Mouse (Mus musculus) heart, adult 2 months (tissue): ENCODE data around the gene Phc3. TPM values are rescaled to one million over a fixed set of nuclear protein-coding genes. Genes with fewer than 3 reads are reported as not detected.

Source experiments
- DNase-seq, 2 experiments: peaks; one replicate each; pipeline ENCODE4 v3.0.0; 2021
- H3K27ac ChIP-seq: fragments of 200-600 bp; 2 replicates; pipeline ENCODE4 v1.8.1; 2022
- H3K27me3 ChIP-seq: fragments of 200-500 bp; 2 replicates; pipeline ENCODE4 v1.6.1; 2012; ENCODE audit warnings: mild to moderate bottlenecking, low read length, inconsistent platforms, mixed read lengths; ENCODE audit not compliant: control insufficient read depth, insufficient read depth
- H3K36me3 ChIP-seq: fragments of 200-500 bp; 2 replicates; pipeline ENCODE4 v1.6.1; 2012; ENCODE audit warnings: low read length, inconsistent platforms; ENCODE audit not compliant: control insufficient read depth, insufficient read depth
- H3K4me1 ChIP-seq: fragments of 200-500 bp; 2 replicates; pipeline ENCODE4 v1.6.1; 2011; ENCODE audit warnings: low read length; ENCODE audit not compliant: control insufficient read depth, insufficient read depth
- H3K4me3 ChIP-seq: fragments of 200-600 bp; 2 replicates; pipeline ENCODE4 v1.8.1; 2022
- H3K79me2 ChIP-seq: fragments of 200-500 bp; replicated peaks from 2 replicates; pipeline ENCODE4 v1.6.1; 2012; ENCODE audit warnings: mild to moderate bottlenecking, inconsistent platforms, low read length, moderate library complexity, mixed read lengths; ENCODE audit not compliant: control insufficient read depth, insufficient read depth
- H3K9ac ChIP-seq: fragments of 200-500 bp; 2 replicates; pipeline ENCODE4 v1.6.1; 2012; ENCODE audit warnings: low read depth, mild to moderate bottlenecking, control low read depth, inconsistent platforms, low read length, mixed read lengths
- CTCF ChIP-seq: fragments of 200-600 bp; IDR thresholded peaks from 2 replicates; pipeline ENCODE4 v1.8.1; 2022; ENCODE audit warnings: antibody characterized with exemption, mild to moderate bottlenecking, moderate library complexity
- EP300 ChIP-seq: fragments of 200-500 bp; IDR thresholded peaks from 2 replicates; pipeline ENCODE4 v1.6.1; 2011; ENCODE audit warnings: low read depth, low read length, control low read depth; ENCODE audit not compliant: insufficient read depth
- POLR2A ChIP-seq: fragments of 200-500 bp; IDR thresholded peaks from 2 replicates; pipeline ENCODE4 v1.6.1; 2011; ENCODE audit warnings: mild to moderate bottlenecking, low read depth, low read length, control low read depth; ENCODE audit not compliant: insufficient read depth
- WGBS: fragments of 180-500 bp; shearing (Covaris S2); methylation state at CpG from one replicate; pipeline ENCODE4 v1.1.7; 2018; 5-methylcytosine and 5-hydroxymethylcytosine counted together
- intact Hi-C: fragments of 180-260 bp; cut with DNase I; formaldehyde crosslinking; loops from one replicate; pipeline ENCODE4 v1.15.1; 2025
- polyA plus RNA-seq: library from polyadenylated mRNA; depleted of rRNA; stranded (reverse); fragments of >200 nt; gene quantifications from 2 replicates; pipeline ENCODE4 v1.2.3, GENCODE M21; 2012
- total RNA-seq, 2 experiments: library from RNA; stranded (reverse); gene quantifications; 2 replicates each; pipeline ENCODE4 v1.2.3; 2021

Phc3 gene
- total and polyA plus RNA-seq, 3 experiments: 13.4 to 17.0 (median 14.8) TPM

DNA sequence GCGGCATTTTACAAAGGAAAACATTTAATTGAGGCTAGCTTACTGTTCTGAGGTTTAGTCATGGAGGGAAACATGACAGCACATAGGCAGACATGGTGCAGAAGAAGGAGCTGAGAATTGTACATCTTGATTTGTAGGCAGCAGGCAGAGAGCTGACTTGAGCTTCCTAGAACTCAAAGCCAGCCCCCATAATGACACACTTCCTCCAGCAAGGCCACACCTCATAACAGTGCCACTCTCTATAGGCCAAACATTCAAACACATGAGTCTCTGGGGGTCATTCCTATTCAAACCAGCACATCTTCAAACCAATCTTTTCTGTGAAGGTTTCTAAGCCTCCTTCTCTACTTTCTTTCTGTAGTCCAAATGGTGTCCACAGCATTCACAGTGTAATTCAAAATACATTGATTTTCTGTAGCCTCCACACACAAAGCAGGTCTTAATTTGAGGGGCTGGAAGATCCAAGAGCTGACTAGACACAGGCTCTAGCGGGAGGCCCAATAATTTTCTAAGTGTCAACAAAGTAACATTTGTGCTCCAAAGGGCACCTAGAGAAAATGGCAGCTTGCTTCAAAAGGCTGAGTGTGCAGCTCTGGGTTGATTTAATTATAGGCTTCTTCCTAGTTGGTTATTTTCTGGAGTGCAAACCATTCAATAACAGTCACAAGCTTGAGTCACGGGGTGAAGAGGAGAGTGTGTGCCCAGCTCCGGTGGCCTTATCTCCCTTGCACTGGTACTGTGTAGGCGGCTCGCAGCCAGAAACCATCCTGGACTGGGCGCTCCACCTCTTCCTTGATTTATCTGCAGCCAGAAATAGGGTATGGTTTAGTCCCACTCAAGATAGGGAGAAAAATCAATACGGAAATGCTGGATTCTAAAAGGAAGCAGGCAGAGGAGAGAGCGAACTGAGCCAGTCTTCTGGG lies 18.4 kb upstream of the Phc3 start:
- H3K27me3 ChIP-seq: no peaks in the 10 kb centered on the region
- TF ChIP-seq EP300: 0 out of 2 replicates have a peak, but pooled peaks have one; percentile 51
- no peak for TF ChIP-seq POLR2A
- DNase-seq: peak; percentile 37 to 70
- H3K9ac ChIP-seq: no peak overlapping the region
- H3K4me1 ChIP-seq: peaks cover 2% of the 10 kb centered on the region
- H3K4me3 ChIP-seq: no peak overlapping the region
- peak overlapping the region; percentile 67 for H3K27ac ChIP-seq
- intact Hi-C loops: no loop called here
- 34% methylated on average over 9 of the region's 9 CpGs for WGBS
- peaks cover 4% of the 10 kb centered on the region; the same call in 1 of the 2 replicates for H3K36me3 ChIP-seq
- H3K79me2 ChIP-seq: no peaks in the 10 kb centered on the region

DNA sequence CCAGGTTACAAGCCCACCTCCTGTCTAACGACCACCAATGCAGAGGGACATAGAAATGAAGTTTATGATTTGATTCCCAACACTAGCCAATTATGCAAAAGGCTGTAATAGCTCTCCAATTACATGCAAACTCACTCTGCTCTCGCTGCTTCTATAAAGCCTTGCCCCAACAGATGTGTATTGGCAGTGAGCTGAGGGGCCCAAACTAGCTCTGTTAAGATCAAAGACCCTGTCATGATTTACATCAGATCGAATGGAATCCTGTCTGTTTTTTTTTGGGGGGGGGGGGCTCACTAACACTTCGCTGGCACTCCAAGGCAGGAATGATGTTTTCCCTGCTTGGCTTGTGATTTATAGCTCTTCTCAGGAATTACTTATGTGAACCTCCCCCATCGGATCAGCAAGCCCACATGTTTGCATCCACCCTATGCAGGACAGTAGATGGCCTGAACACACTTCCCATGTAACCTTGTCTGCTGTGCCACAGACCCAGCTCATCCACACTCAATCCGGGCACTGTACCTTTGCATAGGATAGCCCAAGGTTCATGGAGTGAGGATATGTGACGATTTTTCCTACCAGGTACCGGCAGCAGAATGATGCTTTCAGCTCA lies 13.8 kb upstream of the Phc3 start:
- H3K4me3 ChIP-seq: no peak overlapping the region
- H3K27ac ChIP-seq: no peak overlapping the region
- H3K36me3 ChIP-seq: peaks cover 4% of the 10 kb centered on the region; the same call in 1 of the 2 replicates
- no peaks in the 10 kb centered on the region for H3K27me3 ChIP-seq
- DNase-seq: no peak
- WGBS: 71% methylated on average over 8 of the region's 8 CpGs
- TF ChIP-seq EP300 (no peak), CTCF (no peak), POLR2A (no peak)
- intact Hi-C loops: no loop called here
- peaks cover 2% of the 10 kb centered on the region for H3K4me1 ChIP-seq
- no peaks in the 10 kb centered on the region for H3K79me2 ChIP-seq
- no peak overlapping the region for H3K9ac ChIP-seq

DNA sequence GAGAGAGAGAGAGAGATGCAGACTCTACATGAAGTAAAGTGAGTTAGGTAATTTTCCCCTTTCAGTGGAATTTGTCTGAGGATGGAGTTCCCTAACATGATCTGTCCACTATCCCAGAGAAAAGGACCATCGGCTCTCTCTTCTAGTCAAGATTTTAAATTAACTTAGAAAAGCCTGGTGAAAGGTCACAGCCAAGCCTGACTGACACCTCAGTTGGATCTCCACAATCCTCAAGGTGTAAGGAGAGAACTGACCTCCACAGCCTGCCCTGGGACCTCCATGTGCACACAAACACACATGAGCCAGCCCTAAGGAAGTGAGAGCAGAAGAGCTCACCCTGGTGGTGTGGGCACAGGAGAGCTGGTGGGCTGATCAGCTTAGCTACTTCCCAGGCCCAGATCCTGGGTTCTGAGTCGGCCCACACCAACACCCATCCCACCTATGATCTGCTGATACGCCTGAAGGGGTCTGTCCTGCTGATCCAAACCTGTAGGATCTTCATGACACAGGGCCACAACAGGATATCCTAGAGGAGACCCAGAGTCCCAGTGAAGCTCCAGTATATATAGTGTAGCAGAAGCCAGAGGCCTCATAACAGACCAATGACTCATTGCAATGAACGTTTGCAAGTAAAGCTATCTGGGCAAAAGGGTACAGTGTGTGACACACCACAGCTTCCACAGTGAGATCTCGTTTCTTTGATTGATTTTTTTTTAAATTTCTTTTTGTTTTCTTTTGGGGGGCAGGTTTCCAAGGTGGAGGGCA lies 12.6 kb upstream of the Phc3 start:
- TF ChIP-seq POLR2A (no peak), EP300 (no peak), CTCF (no peak)
- no peaks in the 10 kb centered on the region for H3K79me2 ChIP-seq
- intact Hi-C loops: no loop called here
- no peaks in the 10 kb centered on the region for H3K36me3 ChIP-seq
- WGBS: 56% methylated on average over 5 of the region's 5 CpGs
- H3K9ac ChIP-seq: no peak overlapping the region
- H3K27me3 ChIP-seq: no peaks in the 10 kb centered on the region
- no peaks in the 10 kb centered on the region; the same call in 1 of the 2 replicates for H3K4me1 ChIP-seq
- no peak for DNase-seq
- H3K27ac ChIP-seq: no peak overlapping the region
- no peak overlapping the region for H3K4me3 ChIP-seq

DNA sequence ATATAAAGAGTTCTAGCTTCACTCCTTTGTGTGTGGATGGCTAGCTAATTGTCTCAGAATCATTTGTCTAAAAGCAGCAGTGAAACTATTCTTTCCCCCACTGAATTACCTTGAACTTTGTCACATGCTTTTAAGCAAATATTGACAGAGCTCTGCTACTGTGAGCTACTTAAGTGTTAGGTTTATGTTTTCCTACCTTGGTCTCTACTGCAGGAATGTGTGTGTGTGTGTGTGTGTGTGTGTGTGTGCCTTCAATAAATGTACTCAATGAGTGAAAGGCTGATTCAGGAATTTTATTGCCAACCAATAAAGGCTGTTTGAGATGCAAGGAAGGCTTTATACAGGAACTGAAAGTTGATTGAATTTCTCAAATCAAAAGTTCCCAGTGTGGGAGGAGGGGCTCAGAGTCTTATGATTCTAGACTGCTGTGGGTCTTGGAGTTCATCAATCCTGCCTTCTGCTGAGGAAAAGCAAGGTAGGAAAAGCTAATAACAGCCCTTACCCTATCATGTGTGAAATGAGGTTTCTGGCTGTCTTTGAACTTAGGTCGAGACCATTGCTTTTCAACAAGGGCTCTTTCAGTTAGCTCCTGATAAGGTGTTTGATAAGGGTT lies 7.9 kb upstream of the Phc3 start:
- Histone ChIP-seq H3K9ac (no peak overlapping the region), H3K36me3 (no peaks in the 10 kb centered on the region), H3K4me1 (no peaks in the 10 kb centered on the region; the same call in 1 of the 2 replicates), H3K79me2 (no peaks in the 10 kb centered on the region), H3K4me3 (no peak overlapping the region), H3K27me3 (no peaks in the 10 kb centered on the region), H3K27ac (no peak overlapping the region)
- TF ChIP-seq POLR2A: no peak
- TF ChIP-seq EP300: no peak
- no peak for TF ChIP-seq CTCF
- WGBS: 44% methylated on average over 1 of the region's 1 CpGs
- DNase-seq: no peak
- intact Hi-C loops: loop anchor here (10.0 kb wide), 1 partner anchor 122 kb away; the partner anchor contains the start of gene Gpr160

DNA sequence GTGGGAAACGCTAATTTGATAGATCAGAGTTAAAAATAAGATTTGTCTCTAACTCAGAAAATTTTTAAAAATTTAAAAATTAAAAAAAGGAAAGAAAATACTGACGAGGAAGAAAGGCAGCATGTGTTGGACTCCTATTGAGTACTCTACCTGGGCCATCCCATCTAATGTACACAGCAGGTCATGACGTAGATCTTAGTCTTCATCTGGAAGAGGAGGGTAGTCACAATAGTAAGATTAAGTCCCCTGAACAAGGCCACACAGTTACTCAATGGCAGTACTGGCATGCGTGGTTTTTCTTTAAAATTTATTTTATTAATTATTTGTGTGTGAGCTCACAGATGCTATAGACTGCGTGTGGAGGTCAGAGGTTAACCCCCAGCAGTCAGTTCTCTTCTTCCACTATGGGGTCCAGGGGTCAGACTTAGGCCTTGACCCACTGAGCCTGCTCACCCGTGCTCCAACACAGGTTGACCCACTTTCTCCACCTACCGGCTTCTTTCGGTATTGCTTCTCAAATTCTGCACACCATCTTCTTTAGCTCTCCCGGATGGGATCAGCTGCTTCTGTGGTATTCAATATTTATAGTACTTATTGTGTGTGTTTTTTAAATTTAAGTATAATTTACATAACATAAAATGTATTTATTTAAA lies 6.0 kb upstream of the Phc3 start:
- Histone ChIP-seq H3K27ac (no peak overlapping the region), H3K36me3 (no peaks in the 10 kb centered on the region), H3K4me1 (no peaks in the 10 kb centered on the region), H3K79me2 (no peaks in the 10 kb centered on the region), H3K27me3 (no peaks in the 10 kb centered on the region), H3K4me3 (no peak overlapping the region), H3K9ac (no peak overlapping the region)
- 43% methylated on average over 9 of the region's 9 CpGs for WGBS
- intact Hi-C loops: loop anchor here (1.0 to 10.0 kb wide), 3 partner anchors 120 to 383 kb away; partner anchors contain the start of gene Gpr160
- TF ChIP-seq CTCF (peak; percentile 88), EP300 (no peak)
- DNase-seq: peak; percentile 45 to 57
